Mouse (Mus musculus) liver, adult 2 months (tissue): Measurements from ENCODE around the gene Zfp53.
"Not testable (repeated sequence)": the region's sequence is repeated elsewhere in the genome, so short reads cannot be mapped to it uniquely, and the experiment has no call there.

ENCODE experiments used
- CTCF ChIP-seq: fragments of 200-500 bp; IDR thresholded peaks from 2 replicates; pipeline ENCODE4 v1.5.1; 2011; ENCODE audit warnings: low read depth, low read length, control low read depth
- POLR2A ChIP-seq: fragments of 200-500 bp; IDR thresholded peaks from 2 replicates; pipeline ENCODE4 v1.6.1; 2011; ENCODE audit warnings: low read length, control low read depth; ENCODE audit not compliant: insufficient read depth; ENCODE audit errors: extremely low read depth

- TF ChIP-seq POLR2A, CTCF: not testable (repeated sequence)
These were observed 10.6 kb upstream of the Zfp53 start for GRCm38 (mm10) chr17:21478103-21478777.
